In the genomic region with DNA sequence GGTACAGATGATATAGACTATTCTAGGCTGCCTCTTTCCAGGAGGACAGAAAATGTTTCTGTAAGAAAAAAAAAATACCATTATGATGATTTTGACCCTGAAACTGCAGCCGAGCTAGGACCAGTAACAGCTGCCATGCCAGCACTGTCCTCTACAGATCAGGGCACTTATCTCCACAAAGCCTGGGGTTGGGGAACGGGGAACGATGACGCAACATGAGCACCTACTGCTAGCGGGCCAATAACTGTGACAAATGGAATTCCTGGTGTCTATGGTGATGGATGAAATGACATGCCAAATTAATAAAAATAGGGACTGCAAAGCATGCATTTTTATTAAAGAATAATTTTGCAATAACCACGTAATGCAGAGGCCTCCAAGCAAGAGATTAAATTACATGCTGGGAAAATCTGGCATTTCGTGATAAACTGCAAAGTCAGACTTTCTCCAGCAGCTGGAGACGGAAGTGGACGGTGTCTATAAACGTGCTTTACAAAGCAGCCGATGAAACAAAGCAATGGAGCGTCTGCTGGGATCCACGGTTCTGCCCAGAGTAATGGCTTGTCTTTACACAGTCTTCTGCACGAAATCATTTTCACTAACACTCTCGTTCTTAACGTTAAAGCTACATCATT, we compare ENCODE assay signal across 19 mouse cellular contexts. TPM values are rescaled to one million over a fixed set of nuclear protein-coding genes. Genes with fewer than 3 reads are reported as not detected.
DNase-seq lines count a peak whose midpoint lies in the region; ATAC-seq lines count a peak whose summit lies in the region.
"Had no signal": no experiment of that assay in that cellular context is flagged by ENCODE, and none has a peak within 500 bp of the region (broad histone marks: within the 10 kb centered on the region; RNA-seq: fewer than 3 reads in every experiment).

No protein-coding gene starts in this region.

- ATAC-seq in heart, embryonic 14.5 days (ENCODE audit: insufficient number of reproducible peaks, insufficient read depth, low FRiP score, low read depth): no peak
- ATAC-seq in neural tube, embryonic 13.5 days (ENCODE audit: low read depth): peak; percentile 84; the same call in 1 of the 2 replicates
- peak; percentile 50; the same call in 1 of the 2 replicates for ATAC-seq in midbrain, embryonic 15.5 days (replicated peaks)

- 0 out of 2 replicates have a peak overlapping the region, but pooled peaks have one; percentile 13 for H3K4me2 ChIP-seq in heart, embryonic 14.5 days (ENCODE audit: low read length)
- peak overlapping the region; percentile 11; the same call in 1 of the 2 replicates for H3K4me2 ChIP-seq in neural tube, embryonic 13.5 days
- H3K4me2 ChIP-seq in midbrain, embryonic 15.5 days: no peak overlapping the region

- no peak overlapping the region for H3K9ac ChIP-seq in heart, embryonic 14.5 days (ENCODE audit: low read length)
- H3K9ac ChIP-seq in neural tube, embryonic 13.5 days: 0 out of 2 replicates have a peak overlapping the region, but pooled peaks have one; percentile 31
- no peak overlapping the region for H3K9ac ChIP-seq in midbrain, embryonic 15.5 days

- no peak for DNase-seq in heart, adult 8-10 months (ENCODE audit: low spot score)
- no peak for DNase-seq in neural tube, embryonic 10.5 days (ENCODE audit: extremely low spot score, low spot score)
- DNase-seq in cerebellum, postnatal 14 days: no peak
- no peak for DNase-seq in T-cell, adult 2 months (ENCODE audit: low spot score)
- DNase-seq: adrenal gland, postnatal 36 days; B cell, adult 2 months; cerebellum, adult 9-11 months; gastrocnemius, adult 2 months; heart, adult 11 months; kidney, adult 9 months; kidney, postnatal 4 days; liver; lung, adult 18-20 months; spleen, adult 18-20 months; thymus, adult 18-20 months had no signal

- H3K4me3 ChIP-seq in heart, embryonic 14.5 days (ENCODE audit: control insufficient read depth in 1 of 2, insufficient read depth in 1 of 2, low read depth in 1 of 2, low read length in 2 of 2): no peak overlapping the region
- no peak overlapping the region for H3K4me3 ChIP-seq in neural tube, embryonic 13.5 days
- H3K4me3 ChIP-seq in midbrain, embryonic 15.5 days: no peak overlapping the region
- H3K4me3 ChIP-seq: erythroblast, embryonic 14.5 days; gastrocnemius, adult 2 months had no signal

- H3K4me1 ChIP-seq in heart, embryonic 14.5 days (ENCODE audit: control insufficient read depth in 2 of 2, insufficient read depth in 2 of 2, low read length in 2 of 2): no peaks in the 10 kb centered on the region
- peaks cover 14% of the 10 kb centered on the region for H3K4me1 ChIP-seq in neural tube, embryonic 13.5 days (replicated peaks)
- peaks cover 5% of the 10 kb centered on the region; the same call in 1 of the 2 replicates for H3K4me1 ChIP-seq in midbrain, embryonic 15.5 days

- H3K27ac ChIP-seq in heart, embryonic 14.5 days (replicated peaks in 1 of 2; ENCODE audit: control insufficient read depth in 1 of 2, insufficient read depth in 1 of 2, low read depth in 2 of 2, low read length in 2 of 2): no peak overlapping the region
- H3K27ac ChIP-seq in neural tube, embryonic 13.5 days (replicated peaks): peak overlapping the region; percentile 9; the same call in 1 of the 2 replicates
- H3K27ac ChIP-seq in midbrain, embryonic 15.5 days: peak overlapping the region; percentile 44; the same call in 1 of the 2 replicates
- H3K27ac ChIP-seq: gastrocnemius, adult 2 months had no signal

- H3K36me3 ChIP-seq in heart, embryonic 14.5 days (ENCODE audit: control insufficient read depth, insufficient read depth, low read length): no peaks in the 10 kb centered on the region
- no peaks in the 10 kb centered on the region for H3K36me3 ChIP-seq in neural tube, embryonic 13.5 days
- no peaks in the 10 kb centered on the region for H3K36me3 ChIP-seq in midbrain, embryonic 15.5 days (replicated peaks)

- 52% methylated on average over 16 of the region's 16 CpGs for WGBS in heart, embryonic 14.5 days
- 20% methylated on average over 16 of the region's 16 CpGs for WGBS in neural tube, embryonic 13.5 days
- 42% methylated on average over 16 of the region's 16 CpGs for WGBS in midbrain, embryonic 15.5 days

- no peaks in the 10 kb centered on the region for H3K9me3 ChIP-seq in heart, embryonic 14.5 days (ENCODE audit: control insufficient read depth, low read length)
- no peaks in the 10 kb centered on the region for H3K9me3 ChIP-seq in neural tube, embryonic 13.5 days
- no peaks in the 10 kb centered on the region for H3K9me3 ChIP-seq in midbrain, embryonic 15.5 days

- H3K27me3 ChIP-seq in heart, embryonic 14.5 days (ENCODE audit: control insufficient read depth, insufficient read depth, low read length): no peaks in the 10 kb centered on the region
- H3K27me3 ChIP-seq in neural tube, embryonic 13.5 days: no peaks in the 10 kb centered on the region
- no peaks in the 10 kb centered on the region for H3K27me3 ChIP-seq in midbrain, embryonic 15.5 days (replicated peaks)

RNA-seq across cellular contexts. Expression of a gene that starts 19.1 kb away (rescaled TPM):
- 238 and 245 TPM in 2 replicates for polyA plus RNA-seq in heart, embryonic 14.5 days (2014; fragmentation: Nextera tagmentation; extraction: Ambion mirVana)
- total RNA-seq in heart, adult 8-10 months (2022): 100 to 1,000 TPM; 213 to 238 (median 226) TPM
- 505 and 526 TPM in 2 replicates for polyA plus RNA-seq in neural tube, embryonic 13.5 days (2015; fragmentation: Nextera tagmentation; extraction: Ambion mirVana)
- polyA plus RNA-seq in midbrain, embryonic 15.5 days (2015; fragmentation: Nextera tagmentation; extraction: Ambion mirVana): 545 and 591 TPM in 2 replicates

RNA-seq across cellular contexts. Expression of a gene that starts 41.4 kb away (rescaled TPM):
- 133 and 140 TPM in 2 replicates for polyA plus RNA-seq in heart, embryonic 14.5 days (2014; fragmentation: Nextera tagmentation; extraction: Ambion mirVana)
- total RNA-seq in heart, adult 8-10 months (2022): 10 to 100 TPM; 82.1 to 97.8 (median 88.0) TPM
- 115 and 123 TPM in 2 replicates for polyA plus RNA-seq in neural tube, embryonic 13.5 days (2015; fragmentation: Nextera tagmentation; extraction: Ambion mirVana)
- 138 and 139 TPM in 2 replicates for polyA plus RNA-seq in midbrain, embryonic 15.5 days (2015; fragmentation: Nextera tagmentation; extraction: Ambion mirVana)

Comparison
In these comparisons a context has a peak if more than half of its experiments do, and no peak if none do; other contexts are left out.
1. H3K27ac ChIP-seq: peak in neural tube, embryonic 13.5 days (single experiment) and midbrain, embryonic 15.5 days (single experiment); none in heart, embryonic 14.5 days (0 of 2).